Mouse (Mus musculus): ENCODE measurements at regions not wholly inside any gene's neighbourhood (a gene's known extent, or its start where the extent isn't known, plus 50 kb on each side); places are given as distances from the start of the nearest gene placed in this dataset.

DNA sequence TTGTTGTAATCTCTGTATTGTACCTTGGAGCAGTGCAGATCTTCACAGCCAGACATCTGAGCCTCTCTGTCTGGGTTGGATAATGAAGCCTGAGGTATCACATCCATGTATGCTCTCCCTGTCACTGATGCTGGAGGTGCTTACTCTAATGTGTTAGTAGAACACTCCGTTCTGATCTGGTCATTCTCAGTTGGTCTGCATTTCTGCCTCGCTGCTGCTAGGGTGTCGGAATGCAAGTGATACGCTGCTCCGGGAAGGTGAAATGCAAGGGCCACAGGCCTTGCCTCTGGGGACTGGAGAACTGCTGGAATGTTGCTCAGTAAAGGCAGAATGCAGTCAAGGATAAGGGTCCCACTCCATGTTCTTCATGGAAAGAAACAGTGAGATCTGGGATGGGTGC lies 67.1 kb upstream of the Gm6993 start:
- no peak for DNase-seq

GRCm38 (mm10) chr12:31179536-31179935 lies 61.0 kb upstream of the Gm6993 start:
- DNase-seq = no peak

DNA sequence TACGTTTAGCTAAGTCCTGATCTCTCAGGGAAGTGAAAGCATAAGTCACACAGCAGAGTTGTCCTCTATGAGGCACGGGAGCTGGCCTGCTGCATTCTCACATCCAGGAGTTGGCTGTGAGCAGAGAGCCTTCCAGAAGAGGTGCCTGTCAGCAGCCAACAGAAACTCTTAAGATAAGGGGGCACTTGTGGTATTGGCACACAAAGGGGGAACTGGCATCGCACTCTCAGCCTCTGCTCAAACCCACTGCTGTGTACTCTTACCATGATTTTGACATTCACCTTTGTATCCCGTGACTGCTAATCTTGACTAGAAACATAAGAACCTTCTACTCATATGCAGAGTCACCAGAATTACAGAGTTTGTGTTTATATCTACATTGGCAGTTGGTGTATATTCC lies 56.9 kb upstream of the Gm6993 start:
- peak; percentile 66 for DNase-seq

DNA sequence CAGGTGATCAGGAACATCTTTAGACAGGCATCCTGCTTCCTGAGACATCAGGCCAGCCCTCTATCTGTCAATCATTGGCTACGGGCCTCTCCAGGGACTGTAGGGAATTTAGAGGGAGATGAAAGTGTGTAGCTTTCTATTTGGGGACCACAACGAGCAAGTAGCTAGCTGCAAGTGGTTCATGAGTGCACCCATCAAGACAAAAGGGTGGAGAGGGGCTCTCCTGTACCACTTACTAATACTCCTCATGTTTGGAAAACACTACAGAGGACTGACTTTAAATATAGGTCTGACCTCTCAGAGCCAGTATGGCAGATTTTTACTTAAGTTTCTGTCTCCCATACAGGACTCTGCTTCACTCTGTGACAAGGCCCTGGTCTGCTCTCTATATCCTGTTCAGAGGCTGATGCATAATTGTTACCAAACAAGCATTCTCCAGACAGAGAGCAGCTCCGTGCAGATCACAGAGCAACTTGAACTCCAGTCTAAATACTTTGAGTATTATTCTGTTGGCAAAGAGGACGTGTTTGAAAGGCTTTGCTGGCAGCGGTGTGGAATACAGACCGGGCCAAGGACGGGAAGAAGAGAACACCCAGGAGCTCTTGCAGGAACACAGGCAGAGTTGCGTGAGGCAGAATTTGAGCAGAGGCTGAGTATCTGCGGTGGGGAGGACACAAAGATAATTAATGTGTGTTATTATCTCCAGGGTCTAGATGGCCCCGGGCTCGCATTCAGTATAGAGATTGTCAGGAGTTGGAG lies 56.2 kb upstream of the Gm6993 start:
- peak; percentile 82 for DNase-seq

GRCm38 (mm10) chr12:31185177-31185932 lies 55.2 kb upstream of the Gm6993 start:
- no peak for DNase-seq

DNA sequence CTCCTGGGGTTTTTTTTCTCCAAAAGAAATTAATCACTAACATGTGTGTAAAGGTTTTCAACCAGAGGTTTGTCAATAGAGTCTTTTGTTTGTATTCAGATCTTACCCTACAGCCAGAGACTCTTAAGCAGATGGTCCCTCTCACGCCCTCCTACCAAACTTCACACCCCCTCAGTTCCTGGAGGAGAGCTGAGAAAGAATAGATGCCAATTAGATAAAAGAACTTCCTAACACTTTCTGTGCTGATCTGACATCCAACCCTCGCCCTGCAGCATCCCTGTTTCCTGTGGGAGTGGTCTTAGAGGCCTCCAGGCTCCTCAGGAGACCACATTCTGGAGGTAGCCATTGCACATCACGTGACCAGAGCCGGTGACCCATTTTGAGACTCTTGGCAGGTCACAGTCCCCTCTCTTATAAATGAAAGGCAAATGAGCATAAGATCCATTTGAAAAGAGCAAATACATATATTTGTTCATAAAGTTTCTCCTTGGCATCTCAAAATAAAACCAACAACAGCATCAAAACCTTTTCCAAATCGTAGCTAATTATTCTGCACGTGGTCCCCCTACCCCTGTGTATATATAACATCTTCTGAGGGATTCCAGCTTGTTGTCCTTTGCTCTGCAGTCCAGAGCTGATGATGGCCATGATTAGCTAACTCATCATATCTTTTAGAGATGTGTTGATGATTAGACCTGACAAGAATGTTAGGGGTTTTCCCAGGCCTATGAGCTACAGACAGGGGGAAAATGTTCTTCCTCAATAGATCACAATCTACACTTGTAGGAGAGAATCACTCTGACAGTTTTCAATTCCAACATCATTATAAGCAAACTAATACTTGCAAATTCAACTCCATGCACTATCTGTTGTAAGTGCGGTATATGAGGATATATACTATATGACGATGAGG lies 54.4 kb upstream of the Gm6993 start:
- DNase-seq = no peak

DNA sequence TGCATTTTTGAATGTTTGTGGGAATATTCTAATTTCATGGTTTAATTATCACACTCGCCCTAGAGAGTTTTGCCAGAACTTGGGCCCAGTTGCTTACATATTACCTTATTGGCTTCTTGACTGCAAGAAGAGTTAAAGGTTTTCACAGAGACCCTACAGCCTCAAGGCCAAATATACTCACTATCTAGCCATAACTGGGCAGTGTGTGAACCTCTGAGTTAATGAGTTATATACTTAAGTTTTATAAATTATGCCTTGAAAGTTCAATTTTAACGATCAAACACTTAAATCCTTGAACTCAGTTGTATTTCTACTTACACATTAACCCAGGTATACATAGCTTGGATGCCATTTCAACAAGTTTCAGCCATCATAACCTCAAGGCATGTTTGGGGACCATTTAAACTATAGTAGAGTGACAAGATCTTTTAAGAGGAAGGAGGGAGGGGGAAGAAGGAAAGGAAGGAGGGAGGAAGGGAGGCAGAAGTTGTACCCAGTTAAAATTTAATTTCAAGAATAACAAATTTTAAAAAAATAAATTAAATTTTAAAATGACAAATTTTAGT lies 52.5 kb upstream of the Gm6993 start:
- DNase-seq = no peak

- DNase-seq = no peak
These were observed 50.3 kb upstream of the Gm6993 start for GRCm38 (mm10) chr12:31190265-31190664.

Measured in lung, postnatal 10 days (tissue).